Comparison of ENCODE assay signal across 9 mouse cellular contexts in genomic region chr11:54724353-54725034, GRCm38 (mm10).
A peak's percentile ranks its signal among the peaks of the same experiment; 100 is the strongest.
DNase-seq lines count a peak whose midpoint lies in the region; ATAC-seq and TF ChIP-seq lines count a peak whose summit lies in the region.
"Had no signal": no experiment of that assay in that cellular context is flagged by ENCODE, and none has a peak within 500 bp of the region (broad histone marks: within the 10 kb centered on the region; RNA-seq: fewer than 3 reads in every experiment).

No protein-coding gene starts in this region.

- H3K9ac ChIP-seq in kidney, embryonic 15.5 days, result no peak overlapping the region
- H3K9ac ChIP-seq in hindbrain, embryonic 15.5 days, result no peak overlapping the region
- no peak overlapping the region for H3K9ac ChIP-seq in intestine, postnatal 0 days (ENCODE audit: low read depth, low read length)

- no peak for ATAC-seq in kidney, embryonic 15.5 days (replicated peaks; ENCODE audit: low FRiP score)
- no peak for ATAC-seq in hindbrain, embryonic 15.5 days (ENCODE audit: low FRiP score, low read depth)
- no peak for ATAC-seq in intestine, postnatal 0 days

- H3K4me2 ChIP-seq in kidney, embryonic 15.5 days, result no peak overlapping the region
- no peak overlapping the region for H3K4me2 ChIP-seq in hindbrain, embryonic 15.5 days
- H3K4me2 ChIP-seq in intestine, postnatal 0 days (replicated peaks; ENCODE audit: low read depth), result no peak overlapping the region

- H3K9me3 ChIP-seq in kidney, embryonic 15.5 days (replicated peaks), result no peaks in the 10 kb centered on the region
- H3K9me3 ChIP-seq in hindbrain, embryonic 15.5 days, result no peaks in the 10 kb centered on the region
- no peaks in the 10 kb centered on the region for H3K9me3 ChIP-seq in intestine, postnatal 0 days (ENCODE audit: control insufficient read depth)

- peaks cover 73% of the 10 kb centered on the region for H3K36me3 ChIP-seq in kidney, embryonic 15.5 days
- H3K36me3 ChIP-seq in hindbrain, embryonic 15.5 days, result peaks cover 17% of the 10 kb centered on the region
- peaks cover 38% of the 10 kb centered on the region for H3K36me3 ChIP-seq in intestine, postnatal 0 days (ENCODE audit: control insufficient read depth, insufficient read depth)

- 72% methylated on average over 4 of the region's 4 CpGs for whole genome bisulfite sequencing in kidney, embryonic 15.5 days
- WGBS in hindbrain, embryonic 15.5 days, result 76% methylated on average over 4 of the region's 4 CpGs
- WGBS in intestine, postnatal 0 days, result 84% methylated on average over 4 of the region's 4 CpGs

- TF ChIP-seq CTCF in intestine, postnatal 0 days (IDR thresholded peaks at IDR 0.05; ENCODE audit: low read depth), result no peak

- H3K4me1 ChIP-seq in kidney, embryonic 15.5 days, result peaks cover 9% of the 10 kb centered on the region
- peaks cover 14% of the 10 kb centered on the region; the same call in 1 of the 2 replicates for H3K4me1 ChIP-seq in hindbrain, embryonic 15.5 days (replicated peaks)
- H3K4me1 ChIP-seq in intestine, postnatal 0 days (replicated peaks; ENCODE audit: control insufficient read depth, insufficient read depth, low read length), result no peaks in the 10 kb centered on the region

- peak overlapping the region; percentile 52; the same call in 1 of the 2 replicates for H3K27ac ChIP-seq in kidney, embryonic 15.5 days
- 0 out of 2 replicates have a peak overlapping the region, but pooled peaks have one; percentile 20 for H3K27ac ChIP-seq in hindbrain, embryonic 15.5 days (replicated peaks)
- no peak overlapping the region for H3K27ac ChIP-seq in intestine, postnatal 0 days (ENCODE audit: low read depth, low read length)

- H3K27me3 ChIP-seq in kidney, embryonic 15.5 days, result no peaks in the 10 kb centered on the region
- no peaks in the 10 kb centered on the region for H3K27me3 ChIP-seq in hindbrain, embryonic 15.5 days
- no peaks in the 10 kb centered on the region for H3K27me3 ChIP-seq in intestine, postnatal 0 days (replicated peaks; ENCODE audit: control insufficient read depth, insufficient read depth, low read length)

- peak; percentile 19 to 60 for DNase-seq in adrenal gland, adult (ENCODE audit: inconsistent age in 2 of 2, low spot score in 1 of 2)
- no peak for DNase-seq in adrenal gland, adult 8-10 months
- no peak for DNase-seq in kidney, adult 8-10 months
- peak; percentile 64 for DNase-seq in MN1 (ENCODE audit: low spot score)
- no peak for DNase-seq in embryo, embryonic 9.5 days (ENCODE audit: extremely low spot score)
- DNase-seq: gastrocnemius, postnatal 36 days had no signal

- no peak overlapping the region for H3K4me3 ChIP-seq in kidney, embryonic 15.5 days (replicated peaks)
- no peak overlapping the region for H3K4me3 ChIP-seq in hindbrain, embryonic 15.5 days
- H3K4me3 ChIP-seq in intestine, postnatal 0 days (ENCODE audit: low read depth, low read length), result no peak overlapping the region

Comparison
In these comparisons a context has a peak if more than half of its experiments do, and no peak if none do; other contexts are left out.
1. DNase-seq: peak in adrenal gland, adult (2 of 2) and MN1 (single experiment); none in adrenal gland, adult 8-10 months (single experiment), kidney, adult 8-10 months (0 of 2) and embryo, embryonic 9.5 days (single experiment).